Mouse (Mus musculus): ENCODE measurements around the gene Slc2a12. TPM values are rescaled to one million over a fixed set of nuclear protein-coding genes. Genes with fewer than 3 reads are reported as not detected.

Gene Slc2a12
- polyA plus RNA-seq, 1 experiment from 2014 or later = 2.2 TPM

GRCm38 (mm10) chr10:22712955-22713354 lies 68.1 kb downstream of the Slc2a12 start:
- no peak overlapping the region for H3K4me3 ChIP-seq (ENCODE audit: low read length)
- 70% methylated on average over 2 of the region's 2 CpGs for WGBS
- H3K9ac ChIP-seq (ENCODE audit: low read depth, low read length) = no peak overlapping the region
- H3K27ac ChIP-seq (ENCODE audit: low read depth, low read length) = no peak overlapping the region
- H3K4me1 ChIP-seq (ENCODE audit: control insufficient read depth, insufficient read depth, low read length) = no peaks in the 10 kb centered on the region
- no peaks in the 10 kb centered on the region for H3K27me3 ChIP-seq (ENCODE audit: control insufficient read depth, insufficient read depth, low read length)
- peaks cover 30% of the 10 kb centered on the region for H3K36me3 ChIP-seq (ENCODE audit: control insufficient read depth, insufficient read depth, low read length)
- no peak for ATAC-seq (ENCODE audit: low FRiP score, low TSS enrichment)
- no peaks in the 10 kb centered on the region for H3K9me3 ChIP-seq (ENCODE audit: control insufficient read depth, low read length)
- H3K4me2 ChIP-seq (replicated peaks; ENCODE audit: low read depth, low read length) = no peak overlapping the region

GRCm38 (mm10) chr10:22714520-22714919 lies 69.7 kb downstream of the Slc2a12 start:
- H3K9me3 ChIP-seq (ENCODE audit: control insufficient read depth, low read length) = no peaks in the 10 kb centered on the region
- no peak overlapping the region for H3K4me3 ChIP-seq (ENCODE audit: low read length)
- no peak overlapping the region for H3K27ac ChIP-seq (ENCODE audit: low read depth, low read length)
- H3K36me3 ChIP-seq (ENCODE audit: control insufficient read depth, insufficient read depth, low read length) = peaks cover 16% of the 10 kb centered on the region; the same call in 1 of the 2 replicates
- peak; percentile 75; the same call in 1 of the 2 replicates for ATAC-seq (ENCODE audit: low FRiP score, low TSS enrichment)
- no peaks in the 10 kb centered on the region for H3K4me1 ChIP-seq (ENCODE audit: control insufficient read depth, insufficient read depth, low read length)
- H3K4me2 ChIP-seq (replicated peaks; ENCODE audit: low read depth, low read length) = no peak overlapping the region
- no peak overlapping the region for H3K9ac ChIP-seq (ENCODE audit: low read depth, low read length)
- 81% methylated on average over 4 of the region's 4 CpGs for WGBS
- H3K27me3 ChIP-seq (ENCODE audit: control insufficient read depth, insufficient read depth, low read length) = no peaks in the 10 kb centered on the region

GRCm38 (mm10) chr10:22718475-22718874 lies 73.7 kb downstream of the Slc2a12 start:
- WGBS = 45% methylated on average over 4 of the region's 4 CpGs

GRCm38 (mm10) chr10:22720781-22721529 lies 76.1 kb downstream of the Slc2a12 start:
- WGBS = 88% methylated on average over 5 of the region's 5 CpGs
- H3K36me3 ChIP-seq (ENCODE audit: control insufficient read depth, insufficient read depth, low read length) = no peaks in the 10 kb centered on the region
- 0 out of 2 replicates have a peak, but pooled peaks cover 5% of the 10 kb centered on the region for H3K4me1 ChIP-seq (ENCODE audit: control insufficient read depth, insufficient read depth, low read length)
- no peak overlapping the region for H3K27ac ChIP-seq (ENCODE audit: low read depth, low read length)
- H3K9ac ChIP-seq (ENCODE audit: low read depth, low read length) = no peak overlapping the region
- H3K4me2 ChIP-seq (replicated peaks; ENCODE audit: low read depth, low read length) = no peak overlapping the region
- ATAC-seq (ENCODE audit: low FRiP score, low TSS enrichment) = no peak
- no peaks in the 10 kb centered on the region for H3K27me3 ChIP-seq (ENCODE audit: control insufficient read depth, insufficient read depth, low read length)
- H3K4me3 ChIP-seq (ENCODE audit: low read length) = no peak overlapping the region
- no peaks in the 10 kb centered on the region for H3K9me3 ChIP-seq (ENCODE audit: control insufficient read depth, low read length)

More at GRCm38 (mm10) chr10:22718475-22718874, 73.7 kb downstream of the Slc2a12 start:
- H3K36me3 ChIP-seq (ENCODE audit: control insufficient read depth, insufficient read depth, low read length) = no peaks in the 10 kb centered on the region
- no peak overlapping the region for H3K9ac ChIP-seq (ENCODE audit: low read depth, low read length)
- H3K9me3 ChIP-seq (ENCODE audit: control insufficient read depth, low read length) = no peaks in the 10 kb centered on the region
- H3K4me3 ChIP-seq (ENCODE audit: low read length) = no peak overlapping the region
- no peaks in the 10 kb centered on the region for H3K27me3 ChIP-seq (ENCODE audit: control insufficient read depth, insufficient read depth, low read length)
- H3K27ac ChIP-seq (ENCODE audit: low read depth, low read length) = no peak overlapping the region
- no peak overlapping the region for H3K4me2 ChIP-seq (replicated peaks; ENCODE audit: low read depth, low read length)
- 0 out of 2 replicates have a peak, but pooled peaks cover 5% of the 10 kb centered on the region for H3K4me1 ChIP-seq (ENCODE audit: control insufficient read depth, insufficient read depth, low read length)
- ATAC-seq (ENCODE audit: low FRiP score, low TSS enrichment) = no peak

GRCm38 (mm10) chr10:22725166-22725565 lies 80.4 kb downstream of the Slc2a12 start:
- Histone ChIP-seq H3K27me3 (ENCODE audit: control insufficient read depth, insufficient read depth, low read length) (no peaks in the 10 kb centered on the region), H3K9me3 (ENCODE audit: control insufficient read depth, low read length) (no peaks in the 10 kb centered on the region), H3K4me2 (replicated peaks; ENCODE audit: low read depth, low read length) (no peak overlapping the region), H3K4me3 (ENCODE audit: low read length) (no peak overlapping the region), H3K4me1 (ENCODE audit: control insufficient read depth, insufficient read depth, low read length) (peaks cover 16% of the 10 kb centered on the region), H3K36me3 (ENCODE audit: control insufficient read depth, insufficient read depth, low read length) (no peaks in the 10 kb centered on the region), H3K27ac (ENCODE audit: low read depth, low read length) (no peak overlapping the region), H3K9ac (ENCODE audit: low read depth, low read length) (no peak overlapping the region)
- WGBS = 70% methylated on average over 4 of the region's 4 CpGs
- no peak for ATAC-seq (ENCODE audit: low FRiP score, low TSS enrichment)

GRCm38 (mm10) chr10:22726295-22726694 lies 81.5 kb downstream of the Slc2a12 start:
- WGBS = 78% methylated on average over 7 of the region's 7 CpGs

GRCm38 (mm10) chr10:22728257-22728656 lies 83.4 kb downstream of the Slc2a12 start:
- H3K9ac ChIP-seq (ENCODE audit: low read depth, low read length) = no peak overlapping the region
- WGBS = 86% methylated on average over 1 of the region's 1 CpGs

More at GRCm38 (mm10) chr10:22726295-22726694, 81.5 kb downstream of the Slc2a12 start:
- Histone ChIP-seq H3K4me3 (ENCODE audit: low read length) (no peak overlapping the region), H3K9ac (ENCODE audit: low read depth, low read length) (no peak overlapping the region), H3K36me3 (ENCODE audit: control insufficient read depth, insufficient read depth, low read length) (no peaks in the 10 kb centered on the region), H3K27ac (ENCODE audit: low read depth, low read length) (no peak overlapping the region), H3K4me1 (ENCODE audit: control insufficient read depth, insufficient read depth, low read length) (peaks cover 18% of the 10 kb centered on the region), H3K9me3 (ENCODE audit: control insufficient read depth, low read length) (no peaks in the 10 kb centered on the region), H3K4me2 (replicated peaks; ENCODE audit: low read depth, low read length) (no peak overlapping the region), H3K27me3 (ENCODE audit: control insufficient read depth, insufficient read depth, low read length) (no peaks in the 10 kb centered on the region)
- ATAC-seq (ENCODE audit: low FRiP score, low TSS enrichment) = no peak

GRCm38 (mm10) chr10:22730266-22730991 lies 85.6 kb downstream of the Slc2a12 start:
- no peaks in the 10 kb centered on the region for H3K9me3 ChIP-seq (ENCODE audit: control insufficient read depth, low read length)
- ATAC-seq (ENCODE audit: low FRiP score, low TSS enrichment) = peak; percentile 67; the same call in 1 of the 2 replicates
- H3K27ac ChIP-seq (ENCODE audit: low read depth, low read length) = peak overlapping the region; percentile 80
- H3K4me2 ChIP-seq (replicated peaks; ENCODE audit: low read depth, low read length) = peak overlapping the region; percentile 87
- peak overlapping the region; percentile 95 for H3K9ac ChIP-seq (ENCODE audit: low read depth, low read length)
- H3K4me1 ChIP-seq (ENCODE audit: control insufficient read depth, insufficient read depth, low read length) = peaks cover 13% of the 10 kb centered on the region
- H3K4me3 ChIP-seq (ENCODE audit: low read length) = peak overlapping the region; percentile 100
- H3K36me3 ChIP-seq (ENCODE audit: control insufficient read depth, insufficient read depth, low read length) = no peaks in the 10 kb centered on the region
- no peaks in the 10 kb centered on the region for H3K27me3 ChIP-seq (ENCODE audit: control insufficient read depth, insufficient read depth, low read length)
- WGBS = under 1% methylated on average over 38 of the region's 39 CpGs

More at GRCm38 (mm10) chr10:22728257-22728656, 83.4 kb downstream of the Slc2a12 start:
- no peak overlapping the region for H3K4me3 ChIP-seq (ENCODE audit: low read length)
- no peaks in the 10 kb centered on the region for H3K27me3 ChIP-seq (ENCODE audit: control insufficient read depth, insufficient read depth, low read length)
- no peaks in the 10 kb centered on the region for H3K36me3 ChIP-seq (ENCODE audit: control insufficient read depth, insufficient read depth, low read length)
- H3K9me3 ChIP-seq (ENCODE audit: control insufficient read depth, low read length) = no peaks in the 10 kb centered on the region
- no peak overlapping the region for H3K4me2 ChIP-seq (replicated peaks; ENCODE audit: low read depth, low read length)
- H3K4me1 ChIP-seq (ENCODE audit: control insufficient read depth, insufficient read depth, low read length) = peaks cover 14% of the 10 kb centered on the region
- ATAC-seq (ENCODE audit: low FRiP score, low TSS enrichment) = no peak
- H3K27ac ChIP-seq (ENCODE audit: low read depth, low read length) = no peak overlapping the region

- WGBS = under 1% methylated on average over 30 of the region's 33 CpGs
- peaks cover 13% of the 10 kb centered on the region for H3K4me1 ChIP-seq (ENCODE audit: control insufficient read depth, insufficient read depth, low read length)
- H3K9ac ChIP-seq (ENCODE audit: low read depth, low read length) = peak overlapping the region; percentile 95
- no peaks in the 10 kb centered on the region for H3K27me3 ChIP-seq (ENCODE audit: control insufficient read depth, insufficient read depth, low read length)
- H3K27ac ChIP-seq (ENCODE audit: low read depth, low read length) = peak overlapping the region; percentile 80
- no peaks in the 10 kb centered on the region for H3K9me3 ChIP-seq (ENCODE audit: control insufficient read depth, low read length)
- ATAC-seq (ENCODE audit: low FRiP score, low TSS enrichment) = no peak; the same call in 1 of the 2 replicates
- peak overlapping the region; percentile 100 for H3K4me3 ChIP-seq (ENCODE audit: low read length)
- H3K4me2 ChIP-seq (replicated peaks; ENCODE audit: low read depth, low read length) = peak overlapping the region; percentile 87
- no peaks in the 10 kb centered on the region for H3K36me3 ChIP-seq (ENCODE audit: control insufficient read depth, insufficient read depth, low read length)
Observed at GRCm38 (mm10) chr10:22730992-22731271, 86.1 kb downstream of the Slc2a12 start.

Measured in kidney, embryonic 14.5 days (tissue).